In genomic region chr1:156005906-156006305, GRCm38 (mm10) we compare ENCODE assay signal across 26 mouse cellular contexts.
"Had no signal": no experiment of that assay in that cellular context is flagged by ENCODE, and none has a peak within 500 bp of the region (broad histone marks: within the 10 kb centered on the region; RNA-seq: fewer than 3 reads in every experiment).

No protein-coding gene starts in this region.

- H3K9me3 ChIP-seq: heart, embryonic 10.5 days; heart, embryonic 13.5 days; heart, embryonic 15.5 days; hindbrain, embryonic 13.5 days; hindbrain, embryonic 15.5 days; kidney, embryonic 15.5 days; limb, embryonic 13.5 days; limb, embryonic 15.5 days; liver, embryonic 12.5 days had no signal

- H3K27ac ChIP-seq: heart, embryonic 10.5 days; heart, embryonic 13.5 days; heart, embryonic 15.5 days; hindbrain, embryonic 13.5 days; hindbrain, embryonic 15.5 days; hindbrain, postnatal 0 days; kidney, embryonic 15.5 days; kidney, postnatal 0 days; limb, embryonic 13.5 days; limb, embryonic 15.5 days; liver, embryonic 12.5 days; liver, embryonic 14.5 days had no signal

- H3K4me2 ChIP-seq: heart, embryonic 13.5 days; heart, embryonic 15.5 days; hindbrain, embryonic 13.5 days; hindbrain, embryonic 15.5 days; kidney, embryonic 15.5 days; limb, embryonic 13.5 days; limb, embryonic 15.5 days; liver, embryonic 12.5 days had no signal

- H3K4me3 ChIP-seq: heart, embryonic 10.5 days; heart, embryonic 13.5 days; heart, embryonic 15.5 days; hindbrain, embryonic 13.5 days; hindbrain, embryonic 15.5 days; kidney, embryonic 15.5 days; limb, embryonic 13.5 days; limb, embryonic 15.5 days; liver, embryonic 12.5 days had no signal

- H3K27me3 ChIP-seq: heart, embryonic 13.5 days; heart, embryonic 15.5 days; hindbrain, embryonic 13.5 days; hindbrain, embryonic 15.5 days; kidney, embryonic 15.5 days; limb, embryonic 13.5 days; limb, embryonic 15.5 days; liver, embryonic 12.5 days had no signal

- ATAC-seq: hindbrain, postnatal 0 days; intestine, embryonic 16.5 days; liver, embryonic 12.5 days had no signal

- DNase-seq: gastrocnemius, postnatal 14 days; gastrocnemius, postnatal 36 days; heart, adult 18-20 months; heart, postnatal 14 days; heart, postnatal 36 days; kidney, adult 11 months; kidney, adult 2 months; kidney, adult 9 months; kidney, postnatal 14 days; kidney, postnatal 36 days; layer of hippocampus, adult 9-11 months; layer of hippocampus, postnatal 36 days; left cerebral cortex, postnatal 4 days had no signal

- H3K9ac ChIP-seq: heart, embryonic 13.5 days; heart, embryonic 15.5 days; hindbrain, embryonic 13.5 days; hindbrain, embryonic 15.5 days; kidney, embryonic 15.5 days; limb, embryonic 13.5 days; limb, embryonic 15.5 days; liver, embryonic 12.5 days; liver, embryonic 14.5 days had no signal

- H3K4me1 ChIP-seq: hindbrain, embryonic 13.5 days; hindbrain, embryonic 15.5 days; kidney, embryonic 15.5 days; limb, embryonic 13.5 days; limb, embryonic 15.5 days; liver, embryonic 12.5 days had no signal
